Mouse (Mus musculus): Measurements from ENCODE around the gene Leprot. TPM values are rescaled to one million over a fixed set of nuclear protein-coding genes. Genes with fewer than 3 reads are reported as not detected.

Gene Leprot
- total RNA-seq, 2 experiments from 2014 or later: 21.5 to 24.7 TPM

- DNase-seq: no peak
Measured at GRCm38 (mm10) chr4:101656056-101656455, 8.5 kb downstream of the Leprot start.

GRCm38 (mm10) chr4:101656956-101657570, 9.5 kb downstream of the Leprot start:
- no peak for DNase-seq
- intact Hi-C loops (cut with DNase I; ENCODE audit: low total_unique reads): loop anchor here (5.0 kb wide), 1 partner anchor 340 kb away; no protein-coding TSS in a partner anchor

More at GRCm38 (mm10) chr4:101656056-101656455, 8.5 kb downstream of the Leprot start:
- intact Hi-C loops (cut with DNase I; ENCODE audit: low total_unique reads): loop anchor here (5.0 kb wide), 1 partner anchor 341 kb away; no protein-coding TSS in a partner anchor

GRCm38 (mm10) chr4:101664160-101664750, 16.7 kb downstream of the Leprot start:
- DNase-seq: peak; percentile 38
- intact Hi-C loops (cut with DNase I; ENCODE audit: low total_unique reads): no loop called here

GRCm38 (mm10) chr4:101664766-101665165, 17.2 kb downstream of the Leprot start:
- no peak for DNase-seq
- intact Hi-C loops (cut with DNase I; ENCODE audit: low total_unique reads): no loop called here

- DNase-seq: no peak
- intact Hi-C loops (cut with DNase I; ENCODE audit: low total_unique reads): no loop called here
Measured at GRCm38 (mm10) chr4:101669161-101669560, 21.6 kb downstream of the Leprot start.

- intact Hi-C loops (cut with DNase I; ENCODE audit: low total_unique reads): no loop called here
- DNase-seq: no peak
Measured at GRCm38 (mm10) chr4:101669811-101670210, 22.3 kb downstream of the Leprot start.

- no peak for DNase-seq
- intact Hi-C loops (cut with DNase I; ENCODE audit: low total_unique reads): no loop called here
Measured at GRCm38 (mm10) chr4:101674790-101675189, 27.3 kb downstream of the Leprot start.

GRCm38 (mm10) chr4:101675726-101676125, 28.2 kb downstream of the Leprot start:
- DNase-seq: no peak
- intact Hi-C loops (cut with DNase I; ENCODE audit: low total_unique reads): no loop called here

GRCm38 (mm10) chr4:101682620-101683019, 35.1 kb downstream of the Leprot start:
- intact Hi-C loops (cut with DNase I; ENCODE audit: low total_unique reads): no loop called here
- no peak for DNase-seq

GRCm38 (mm10) chr4:101683086-101683485, 35.6 kb downstream of the Leprot start:
- intact Hi-C loops (cut with DNase I; ENCODE audit: low total_unique reads): no loop called here
- DNase-seq: no peak

GRCm38 (mm10) chr4:101684821-101685220, 37.3 kb downstream of the Leprot start:
- intact Hi-C loops (cut with DNase I; ENCODE audit: low total_unique reads): no loop called here
- no peak for DNase-seq

- DNase-seq: no peak
- intact Hi-C loops (cut with DNase I; ENCODE audit: low total_unique reads): no loop called here
Measured at GRCm38 (mm10) chr4:101686227-101686810, 38.8 kb downstream of the Leprot start.

- intact Hi-C loops (cut with DNase I; ENCODE audit: low total_unique reads): no loop called here
- no peak for DNase-seq
Measured at GRCm38 (mm10) chr4:101689241-101689640, 41.7 kb downstream of the Leprot start.

- no peak for DNase-seq
- intact Hi-C loops (cut with DNase I; ENCODE audit: low total_unique reads): no loop called here
Measured at GRCm38 (mm10) chr4:101689645-101690044, 42.1 kb downstream of the Leprot start.

- peak; percentile 42 for DNase-seq
- intact Hi-C loops (cut with DNase I; ENCODE audit: low total_unique reads): no loop called here
Measured at GRCm38 (mm10) chr4:101692892-101693291, 45.4 kb downstream of the Leprot start.

- intact Hi-C loops (cut with DNase I; ENCODE audit: low total_unique reads): no loop called here
- DNase-seq: no peak
Measured at GRCm38 (mm10) chr4:101694529-101694928, 47.0 kb downstream of the Leprot start.

- DNase-seq: no peak
- intact Hi-C loops (cut with DNase I; ENCODE audit: low total_unique reads): no loop called here
Measured at GRCm38 (mm10) chr4:101697236-101697635, 49.7 kb downstream of the Leprot start.

- intact Hi-C loops (cut with DNase I; ENCODE audit: low total_unique reads): no loop called here
- no peak for DNase-seq
Measured at GRCm38 (mm10) chr4:101699423-101699822, 51.9 kb downstream of the Leprot start.

GRCm38 (mm10) chr4:101700892-101701640, 53.5 kb downstream of the Leprot start:
- no peak for DNase-seq
- intact Hi-C loops (cut with DNase I; ENCODE audit: low total_unique reads): no loop called here

GRCm38 (mm10) chr4:101705325-101705724, 57.8 kb downstream of the Leprot start:
- DNase-seq: no peak
- intact Hi-C loops (cut with DNase I; ENCODE audit: low total_unique reads): no loop called here

Measured in gastrocnemius, postnatal 14 days (tissue).